ENCODE assay signal across 23 mouse cellular contexts in the genomic region with DNA sequence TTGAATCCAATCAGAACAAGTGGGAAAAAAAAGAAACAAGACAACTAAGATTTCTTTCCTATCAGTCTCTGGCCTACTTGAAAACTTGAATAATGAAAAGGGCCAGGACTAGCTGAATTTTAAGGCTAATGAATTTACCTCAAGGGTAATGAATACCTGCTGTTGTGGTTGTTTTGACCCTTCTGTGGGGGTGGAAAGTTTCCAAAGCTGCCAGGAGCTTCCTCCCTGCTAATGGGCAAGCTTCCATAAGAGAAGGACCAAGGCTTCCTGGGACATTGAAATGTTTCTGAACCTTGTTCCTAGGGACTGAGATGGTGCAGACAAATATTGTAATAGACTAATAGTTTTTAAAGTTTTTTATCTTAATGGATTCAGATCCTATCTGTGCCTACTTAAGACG. TPM values are rescaled to one million over a fixed set of nuclear protein-coding genes. Genes with fewer than 3 reads are reported as not detected.
DNase-seq lines count a peak whose midpoint lies in the region; ATAC-seq lines count a peak whose summit lies in the region.
"Had no signal": no experiment of that assay in that cellular context is flagged by ENCODE, and none has a peak within 500 bp of the region (broad histone marks: within the 10 kb centered on the region; RNA-seq: fewer than 3 reads in every experiment).

No protein-coding gene starts in this region.

- no peak for ATAC-seq in granulocyte monocyte progenitor cell, adult 5-6 weeks (replicated peaks; ENCODE audit: poor library complexity, severe bottlenecking)
- ATAC-seq: activated CD4-positive, CD25-positive, alpha-beta regulatory T cell, adult 4 months; forebrain, embryonic 15.5 days; hindbrain, postnatal 0 days; inflammation-experienced regulatory T-cells, adult 6 months; intestine, embryonic 16.5 days had no signal

- peak; percentile 7 for DNase-seq in cerebellum, adult 11 months
- DNase-seq in cerebellum, postnatal 4 days (ENCODE audit: low spot score in 2 of 2), result no peak
- DNase-seq in cerebellum, adult 8-10 months, result peak; percentile 19
- DNase-seq in cerebellum, postnatal 10 days, result peak; percentile 25 to 26
- no peak for DNase-seq in spleen, postnatal 4 days (ENCODE audit: low spot score in 2 of 2)
- DNase-seq: adrenal gland, adult 8-10 months; adrenal gland, postnatal 25 days; embryo, embryonic 11 days; gastrocnemius, postnatal 25 days; heart, adult 2 months; heart, postnatal 14 days; heart, postnatal 4 days; kidney, adult 18-20 months; kidney, adult 9 months had no signal

RNA-seq across cellular contexts. Expression of a gene that starts 6.9 kb away (rescaled TPM):
- total RNA-seq in granulocyte monocyte progenitor cell, adult 5-6 weeks (2014; fragmentation: Nextera tagmentation), result not detected in 2 replicates
- total RNA-seq in granulocyte monocyte progenitor cell, adult 5-6 weeks (2017), result not detected in 2 replicates
- total RNA-seq: common myeloid progenitor, adult 5-6 weeks; ES-E14; gastrocnemius, adult 18-20 months; gastrocnemius, postnatal 25 days; heart, adult 2 months; heart, postnatal 4 days had no signal

Comparison
In these comparisons a context has a peak if more than half of its experiments do, and no peak if none do; other contexts are left out.
1. DNase-seq: peak in cerebellum, adult 11 months (single experiment), cerebellum, adult 8-10 months (single experiment) and cerebellum, postnatal 10 days (2 of 2); none in cerebellum, postnatal 4 days (0 of 2) and spleen, postnatal 4 days (0 of 2).